Mouse (Mus musculus) midbrain, postnatal 0 days (tissue): Measurements from ENCODE around the gene Elavl1. TPM values are rescaled to one million over a fixed set of nuclear protein-coding genes. Genes with fewer than 3 reads are reported as not detected.

Experiments
- ATAC-seq: fragments of 200-750 bp; cut with Nextera tagmentation; 2 replicates; pipeline ENCODE4 v1.8.0; 2017; ENCODE audit warnings: moderate number of reproducible peaks, mild to moderate bottlenecking, moderate TSS enrichment, moderate library complexity; ENCODE audit not compliant: low FRiP score
- DNase-seq: peaks from one replicate; pipeline ENCODE4 v3.0.0-alpha.2; 2015; ENCODE audit warnings: low spot score
- H3K27ac ChIP-seq: fragments of 300-500 bp; sonication (generic); 2 replicates; pipeline ENCODE4 v1.5.1; 2014; ENCODE audit warnings: low read depth, mild to moderate bottlenecking, low read length, mixed read lengths
- H3K27me3 ChIP-seq: fragments of 300-500 bp; sonication (generic); 2 replicates; pipeline ENCODE4 v1.6.1; 2014; ENCODE audit warnings: low read length, control low read depth, mixed read lengths; ENCODE audit not compliant: insufficient read depth
- H3K36me3 ChIP-seq: fragments of 300-500 bp; sonication (generic); 2 replicates; pipeline ENCODE4 v1.6.1; 2014; ENCODE audit warnings: low read length, control low read depth, mixed read lengths; ENCODE audit not compliant: insufficient read depth
- H3K4me1 ChIP-seq: fragments of 300-500 bp; sonication (generic); 2 replicates; pipeline ENCODE4 v1.6.1; 2014; ENCODE audit warnings: mild to moderate bottlenecking, control low read depth, antibody characterized with exemption, low read length, mixed read lengths; ENCODE audit not compliant: insufficient read depth
- H3K4me2 ChIP-seq: fragments of 300-500 bp; sonication (generic); 2 replicates; pipeline ENCODE4 v1.6.1; 2014; ENCODE audit warnings: low read depth, mild to moderate bottlenecking, low read length, mixed read lengths; ENCODE audit not compliant: poor library complexity, severe bottlenecking
- H3K4me3 ChIP-seq: fragments of 300-500 bp; sonication (generic); 2 replicates; pipeline ENCODE4 v1.5.1; 2014; ENCODE audit warnings: low read depth, mild to moderate bottlenecking, low read length, moderate library complexity
- H3K9ac ChIP-seq: fragments of 300-500 bp; sonication (generic); replicated peaks from 2 replicates; pipeline ENCODE4 v1.6.1; 2014; ENCODE audit warnings: mild to moderate bottlenecking, low read length, moderate library complexity, mixed read lengths; ENCODE audit not compliant: poor library complexity, severe bottlenecking
- H3K9me3 ChIP-seq: fragments of 300-500 bp; sonication (generic); 2 replicates; pipeline ENCODE4 v1.6.1; 2016; ENCODE audit warnings: low read length, control low read depth
- CTCF ChIP-seq: IDR thresholded peaks from 2 replicates; pipeline ENCODE4 v1.5.1; 2016; ENCODE audit warnings: antibody characterized with exemption, mild to moderate bottlenecking
- WGBS: fragments of 180-500 bp; shearing (Covaris S2); extraction: QIAGEN DNeasy Blood & Tissue Kit; methylation state at CpG from one replicate; pipeline ENCODE4 v1.1.7; 2014; 5-methylcytosine and 5-hydroxymethylcytosine counted together
- polyA plus RNA-seq: library from polyadenylated mRNA; unstranded; fragments of >200 nt; fragmentation: Nextera tagmentation; extraction: Ambion mirVana; gene quantifications from 2 replicates; pipeline ENCODE4 v1.2.1, GENCODE M21; 2015
- total RNA-seq: library from RNA; depleted of rRNA; stranded (reverse); fragments of >200 nt; gene quantifications from 2 replicates; pipeline ENCODE4 v1.2.3, GENCODE M21; 2014

Elavl1 gene
- total and polyA plus RNA-seq, 2 experiments from 2014 or later, result 54.3 to 70.6 TPM

- Histone ChIP-seq H3K4me2 (no peak overlapping the region), H3K9me3 (no peaks in the 10 kb centered on the region), H3K36me3 (no peaks in the 10 kb centered on the region), H3K27ac (no peak overlapping the region), H3K4me1 (no peaks in the 10 kb centered on the region), H3K9ac (no peak overlapping the region), H3K27me3 (no peaks in the 10 kb centered on the region), H3K4me3 (no peak overlapping the region)
- TF ChIP-seq CTCF, result no peak
- ATAC-seq (no peak), DNase-seq (no peak)
- 83% methylated on average over 3 of the region's 3 CpGs for WGBS
Measured at GRCm38 (mm10) chr8:4350618-4351017, 25.4 kb upstream of the Elavl1 start.

GRCm38 (mm10) chr8:4349335-4349734, 24.1 kb upstream of the Elavl1 start:
- Histone ChIP-seq H3K4me1 (no peaks in the 10 kb centered on the region), H3K4me2 (no peak overlapping the region), H3K9ac (no peak overlapping the region), H3K27ac (no peak overlapping the region), H3K9me3 (no peaks in the 10 kb centered on the region), H3K4me3 (no peak overlapping the region), H3K27me3 (no peaks in the 10 kb centered on the region), H3K36me3 (no peaks in the 10 kb centered on the region)
- DNase-seq, result no peak
- no peak for TF ChIP-seq CTCF
- ATAC-seq, result no peak
- WGBS, result 50% methylated on average over 1 of the region's 1 CpGs

DNA sequence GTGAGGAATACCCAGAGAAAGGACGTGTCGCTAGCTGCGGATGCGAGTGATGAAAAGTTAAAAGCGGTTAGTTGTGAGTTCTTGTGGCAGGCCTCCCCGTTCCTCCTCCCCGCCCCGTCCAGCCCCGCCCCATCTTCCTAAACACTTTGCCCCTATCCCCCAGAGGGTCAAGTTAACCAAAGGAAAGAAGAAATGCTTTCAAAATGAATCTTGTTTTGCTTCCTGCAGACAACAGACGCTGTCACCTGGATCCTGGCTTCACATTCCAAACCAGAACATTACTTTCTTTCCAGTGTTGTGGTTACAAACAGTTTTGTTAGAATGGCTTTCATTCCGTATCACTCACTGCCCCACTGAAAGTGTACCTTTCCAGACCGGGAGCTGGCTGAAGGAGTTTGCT, 23.1 kb upstream of the Elavl1 start:
- DNase-seq (no peak), ATAC-seq (no peak)
- Histone ChIP-seq H3K4me3 (no peak overlapping the region), H3K4me1 (no peaks in the 10 kb centered on the region), H3K27me3 (no peaks in the 10 kb centered on the region), H3K9ac (no peak overlapping the region), H3K27ac (no peak overlapping the region), H3K36me3 (no peaks in the 10 kb centered on the region), H3K4me2 (no peak overlapping the region), H3K9me3 (no peaks in the 10 kb centered on the region)
- 37% methylated on average over 12 of the region's 12 CpGs for WGBS
- TF ChIP-seq CTCF, result no peak

DNA sequence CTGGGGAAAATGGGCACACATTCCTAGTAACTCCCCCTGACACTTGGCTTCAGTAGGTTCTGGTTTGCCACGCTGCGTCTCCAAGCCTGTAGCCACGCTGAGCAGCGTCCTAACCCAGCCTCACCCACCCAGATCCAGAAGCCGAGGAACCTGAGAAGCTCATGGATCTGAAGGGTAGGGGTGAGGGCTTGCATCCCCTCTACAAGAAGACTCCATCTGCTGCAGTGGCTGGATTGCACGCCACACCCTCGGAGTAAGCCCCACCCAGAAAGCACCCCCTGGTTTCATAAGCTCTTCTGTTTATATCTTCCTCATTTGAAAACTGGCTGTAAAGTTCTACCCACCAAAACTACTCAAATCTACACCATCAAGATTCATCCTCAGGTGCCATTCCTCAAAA, 22.4 kb upstream of the Elavl1 start:
- DNase-seq (no peak), ATAC-seq (no peak)
- H3K9me3 ChIP-seq, result no peaks in the 10 kb centered on the region
- WGBS, result 68% methylated on average over 7 of the region's 7 CpGs
- H3K4me2 ChIP-seq, result no peak overlapping the region
- no peak overlapping the region for H3K9ac ChIP-seq
- no peak overlapping the region for H3K27ac ChIP-seq
- H3K4me1 ChIP-seq, result no peaks in the 10 kb centered on the region
- no peaks in the 10 kb centered on the region for H3K27me3 ChIP-seq
- TF ChIP-seq CTCF, result no peak
- no peak overlapping the region for H3K4me3 ChIP-seq
- H3K36me3 ChIP-seq, result no peaks in the 10 kb centered on the region

DNA sequence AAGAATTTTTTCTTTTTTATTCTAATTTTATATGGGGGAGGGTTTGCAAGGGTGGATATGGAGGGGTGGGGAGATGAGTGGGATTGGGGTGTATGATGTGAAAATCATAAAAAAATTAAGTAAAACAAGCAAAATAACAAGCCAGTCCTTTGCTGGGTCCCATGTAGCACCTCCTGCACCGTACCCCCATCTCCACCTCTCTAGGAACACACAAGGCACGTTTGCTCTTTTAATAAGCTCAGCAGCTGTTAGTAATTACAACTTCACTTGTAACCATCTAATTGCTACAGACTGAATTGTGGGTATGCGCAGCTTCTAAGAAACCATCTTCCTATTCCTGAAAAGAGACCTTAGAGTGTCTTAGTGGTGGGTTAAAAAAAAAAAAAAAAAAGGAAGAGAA, 15.0 kb upstream of the Elavl1 start:
- Histone ChIP-seq H3K4me1 (no peaks in the 10 kb centered on the region), H3K27me3 (no peaks in the 10 kb centered on the region), H3K4me2 (no peak overlapping the region), H3K9me3 (no peaks in the 10 kb centered on the region), H3K27ac (no peak overlapping the region), H3K36me3 (peaks cover 27% of the 10 kb centered on the region), H3K4me3 (no peak overlapping the region), H3K9ac (no peak overlapping the region)
- ATAC-seq (no peak), DNase-seq (no peak)
- TF ChIP-seq CTCF, result no peak
- 85% methylated on average over 3 of the region's 3 CpGs for WGBS

- WGBS, result 97% methylated on average over 2 of the region's 2 CpGs
- DNase-seq, result no peak
- Histone ChIP-seq H3K27me3 (no peaks in the 10 kb centered on the region), H3K27ac (no peak overlapping the region), H3K4me1 (no peaks in the 10 kb centered on the region), H3K4me2 (no peak overlapping the region), H3K4me3 (no peak overlapping the region), H3K36me3 (peaks cover 48% of the 10 kb centered on the region), H3K9me3 (no peaks in the 10 kb centered on the region), H3K9ac (no peak overlapping the region)
- no peak for TF ChIP-seq CTCF
- no peak for ATAC-seq
Measured at GRCm38 (mm10) chr8:4335678-4336077, 10.5 kb upstream of the Elavl1 start.

GRCm38 (mm10) chr8:4333966-4334365, 8.8 kb upstream of the Elavl1 start:
- no peak for TF ChIP-seq CTCF
- H3K27ac ChIP-seq, result no peak overlapping the region
- no peaks in the 10 kb centered on the region for H3K9me3 ChIP-seq
- ATAC-seq, result no peak
- no peaks in the 10 kb centered on the region for H3K27me3 ChIP-seq
- peaks cover 47% of the 10 kb centered on the region for H3K36me3 ChIP-seq
- 100% methylated on average over 1 of the region's 1 CpGs for WGBS
- H3K9ac ChIP-seq, result no peak overlapping the region
- no peak overlapping the region for H3K4me3 ChIP-seq
- no peaks in the 10 kb centered on the region for H3K4me1 ChIP-seq
- DNase-seq, result no peak
- H3K4me2 ChIP-seq, result no peak overlapping the region
